Mouse (Mus musculus) kidney, postnatal 10 days (tissue): Measurements from ENCODE around the gene Tns1.
A peak's percentile ranks its signal among the peaks of the same experiment; 100 is the strongest.

Source experiments
- DNase-seq: peaks from one replicate; pipeline ENCODE4 v3.0.0; 2021; ENCODE audit warnings: mixed read lengths

Tns1 gene

DNA sequence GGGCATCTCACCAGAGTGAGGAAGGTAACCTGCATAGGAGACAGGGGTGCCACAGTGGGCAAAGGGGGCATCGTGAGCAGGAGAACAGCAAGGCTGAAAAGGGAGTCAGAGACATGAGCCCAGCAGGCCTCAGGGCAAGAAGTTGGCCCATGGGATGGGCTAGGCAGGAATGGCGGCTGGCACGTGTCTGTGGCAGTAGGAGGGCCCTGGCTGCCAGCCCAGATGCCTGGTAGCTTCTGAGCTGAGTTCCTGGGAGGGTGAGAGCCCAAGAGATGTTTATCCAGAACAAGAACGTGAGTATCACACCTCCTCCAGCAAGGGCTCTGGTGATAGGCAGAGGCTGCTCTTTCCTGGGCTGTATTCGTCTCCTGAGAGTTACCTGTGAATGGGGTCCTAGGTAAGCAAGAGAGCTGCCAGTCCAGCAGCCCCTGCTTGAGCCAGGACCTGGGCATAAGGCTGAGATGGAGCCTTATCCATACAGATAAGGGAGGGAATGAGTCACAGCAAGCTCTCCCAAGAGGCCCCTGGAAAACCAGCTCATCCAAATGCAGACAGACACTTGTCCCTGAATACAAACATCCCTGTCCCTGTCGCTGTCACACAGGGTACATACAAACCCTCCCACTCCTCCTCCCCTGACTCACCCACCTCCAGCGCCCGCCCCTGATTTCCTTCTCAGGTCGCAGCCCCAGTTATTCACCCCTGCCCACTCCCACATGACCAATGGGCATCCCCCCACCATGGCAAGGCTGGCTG, 2.2 kb downstream of the Tns1 start:
- peak; percentile 86 for DNase-seq

DNA sequence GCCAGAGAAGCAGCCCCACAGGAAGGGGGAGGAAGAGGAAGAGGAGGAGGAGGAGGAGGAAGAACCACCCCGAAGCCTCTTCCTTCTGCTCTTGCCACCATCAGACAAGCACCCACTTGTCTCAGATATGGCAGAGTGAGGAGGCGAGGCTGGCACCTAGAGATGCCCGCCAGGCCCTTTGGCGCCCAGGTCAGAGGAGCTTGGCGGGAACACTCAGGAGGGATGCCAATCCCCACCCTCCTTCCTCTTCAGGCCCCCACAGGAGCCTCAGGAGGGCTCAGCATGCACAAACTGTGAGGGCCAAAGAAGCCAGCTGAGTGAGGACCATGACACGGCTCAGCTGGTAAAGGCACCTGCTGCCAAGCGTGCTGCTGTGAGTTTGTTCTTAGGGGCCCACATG, 3.1 kb downstream of the Tns1 start:
- DNase-seq, result no peak

DNA sequence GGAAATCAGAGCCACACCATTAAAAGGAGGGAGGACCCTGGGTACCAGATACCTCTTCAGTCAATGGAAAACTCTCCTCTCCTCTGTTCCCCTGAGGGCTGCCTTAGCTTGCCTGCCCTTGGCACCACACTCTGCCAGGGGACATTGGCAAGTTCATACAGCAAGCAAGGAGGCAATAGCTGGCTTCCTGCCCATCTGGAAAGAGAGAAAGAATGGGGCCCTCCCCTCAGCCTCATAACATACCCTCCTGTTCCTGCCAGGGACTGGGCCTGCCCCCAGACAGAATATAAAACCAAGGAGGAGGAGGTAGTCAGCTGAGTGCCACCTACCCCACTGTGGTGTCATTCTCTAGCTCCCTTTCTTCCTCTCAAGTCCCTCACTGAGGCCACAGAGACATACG, 5.1 kb downstream of the Tns1 start:
- peak; percentile 51 for DNase-seq

DNA sequence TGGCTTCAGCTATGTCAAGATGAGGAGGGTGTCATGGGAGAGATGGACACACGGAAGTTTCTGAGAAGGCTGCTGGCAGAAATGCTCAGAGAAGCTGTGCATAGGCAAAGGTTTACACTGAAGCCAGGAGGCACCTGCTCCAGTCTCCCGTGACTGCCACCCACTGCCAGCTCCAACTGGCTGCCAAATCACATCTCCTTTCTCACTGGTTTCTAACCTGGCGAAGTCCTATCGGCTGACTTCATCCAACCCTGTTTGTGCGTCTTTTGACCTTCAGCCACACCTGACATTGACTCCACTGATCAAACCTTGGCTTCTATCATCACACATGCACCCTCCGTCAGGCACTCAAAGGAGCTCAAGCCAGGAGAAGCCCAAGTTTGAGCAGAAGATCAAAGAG, 6.4 kb downstream of the Tns1 start:
- no peak for DNase-seq

DNA sequence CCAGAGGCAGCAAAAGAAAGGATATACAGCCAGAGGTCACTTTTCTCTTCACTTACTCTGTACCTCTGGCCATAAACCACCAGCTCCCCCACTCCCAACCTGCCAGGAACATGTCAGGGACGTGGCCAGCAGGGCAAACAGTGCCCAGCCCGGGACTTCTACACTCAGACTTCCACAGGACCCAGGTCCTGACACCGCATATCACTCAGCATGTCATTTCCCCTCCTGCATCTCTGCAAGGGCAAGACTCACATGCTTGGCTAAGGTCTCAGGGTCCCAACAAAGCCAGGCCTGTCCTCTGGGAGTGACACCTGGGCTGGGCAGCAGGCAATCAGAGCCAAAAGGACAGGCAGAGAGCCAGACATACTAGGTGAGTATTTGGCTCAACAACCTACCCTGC, 11.2 kb downstream of the Tns1 start:
- no peak for DNase-seq

DNA sequence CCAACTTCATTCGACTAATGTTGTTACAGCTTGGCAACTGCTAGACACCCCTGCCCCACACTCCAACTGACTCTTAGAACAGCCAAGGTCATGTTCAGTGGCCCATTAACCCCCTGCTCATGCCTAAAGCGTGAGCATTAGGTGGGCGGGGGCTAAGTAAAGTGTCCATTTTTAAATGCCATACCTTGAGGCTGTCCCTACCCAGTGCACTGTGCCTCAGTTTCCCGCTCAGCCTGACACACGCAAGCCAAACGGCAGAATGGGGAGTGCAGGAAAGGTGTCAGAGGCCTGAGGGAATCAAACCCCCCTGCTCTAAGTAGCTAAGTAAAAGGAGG, 12.6 kb downstream of the Tns1 start:
- no peak for DNase-seq

DNA sequence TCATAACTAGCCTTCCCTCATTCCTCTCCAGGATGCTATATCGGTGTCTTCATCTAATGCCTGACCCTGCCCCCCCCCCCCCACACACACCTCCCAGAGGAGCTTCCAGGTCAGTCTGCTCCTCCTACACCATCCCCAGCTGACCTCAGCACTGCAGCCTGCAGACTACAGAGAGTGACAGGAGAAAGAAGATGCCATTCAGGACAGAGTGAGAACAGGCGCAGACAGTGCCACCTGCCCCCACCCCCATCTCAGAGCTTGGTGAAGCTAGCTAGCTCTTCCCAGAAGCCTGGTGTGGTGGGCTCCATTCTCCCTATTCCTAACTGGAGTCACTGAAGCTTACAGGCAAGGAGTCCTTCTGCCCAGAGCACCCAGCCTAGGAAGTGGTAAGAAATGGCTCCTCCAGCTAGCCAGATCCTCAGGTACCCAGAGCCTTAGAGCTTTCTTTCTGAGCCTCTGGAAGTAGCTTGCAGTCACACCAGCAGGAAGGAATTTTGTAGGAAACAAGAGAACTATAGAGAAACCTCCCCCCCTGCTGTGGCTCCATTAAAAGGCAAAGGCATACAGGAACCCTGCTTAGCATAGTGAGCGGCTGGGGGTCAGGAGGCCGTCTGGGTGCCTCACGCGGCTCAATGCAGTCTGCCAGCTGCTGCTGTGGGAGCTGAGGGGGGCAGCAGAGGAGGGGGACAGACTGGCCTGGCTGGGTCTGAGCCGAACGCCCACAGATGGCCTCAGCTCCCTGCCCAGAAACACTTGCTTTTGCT, 13.1 kb downstream of the Tns1 start:
- peak; percentile 63 for DNase-seq

DNA sequence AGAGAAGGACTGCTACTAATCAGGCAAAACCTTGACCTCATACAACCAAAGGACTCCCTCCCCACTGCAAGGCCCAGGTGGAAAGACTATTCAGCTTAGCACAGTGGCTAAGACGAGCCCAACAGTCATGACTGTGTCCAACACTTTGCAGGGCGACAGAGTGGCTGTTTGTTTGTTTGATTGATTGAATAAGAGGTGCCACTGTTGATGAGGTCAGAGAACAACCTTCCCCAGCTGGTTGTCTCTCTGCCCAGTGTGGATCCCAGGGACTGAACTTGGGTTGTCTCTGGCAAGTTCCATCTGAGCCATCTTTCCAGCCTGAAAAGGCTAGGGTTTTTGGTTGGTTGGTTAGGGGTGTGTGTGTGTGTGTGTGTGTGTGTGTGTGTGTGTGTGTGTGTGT, 14.6 kb downstream of the Tns1 start:
- no peak for DNase-seq

DNA sequence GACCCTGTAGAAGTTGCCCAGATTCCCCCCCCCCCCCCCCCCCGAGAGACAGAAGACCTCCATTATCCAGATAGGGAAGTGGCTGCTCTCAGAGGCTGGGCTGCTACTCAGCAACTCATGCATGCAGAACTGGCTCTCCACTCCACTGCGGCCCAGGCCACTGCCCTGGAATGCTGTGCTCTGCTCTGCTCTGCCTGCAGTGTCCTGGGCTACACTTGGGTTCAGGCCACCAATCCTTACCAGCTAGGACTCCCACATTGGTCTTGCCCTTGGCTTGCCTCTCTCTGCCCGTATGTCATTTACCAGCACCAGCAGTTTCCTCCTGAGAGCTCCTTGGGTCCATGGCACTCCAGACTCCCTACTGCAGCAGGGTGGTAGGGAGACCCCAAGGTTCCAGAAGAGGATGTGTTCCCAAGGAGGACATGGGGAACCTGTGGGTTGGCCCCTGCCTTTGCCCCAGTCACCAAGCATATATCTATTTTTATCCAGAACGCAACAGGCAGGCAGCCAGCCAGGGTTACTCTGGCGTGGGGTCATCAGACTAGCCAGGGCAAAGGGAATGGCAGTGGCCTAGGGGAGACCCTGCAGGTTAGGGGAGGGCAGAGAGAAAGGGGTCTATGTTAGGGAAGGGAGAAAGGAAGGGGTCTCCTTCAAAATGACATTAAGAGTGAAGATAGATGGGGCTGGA, 16.2 kb downstream of the Tns1 start:
- DNase-seq, result no peak

DNA sequence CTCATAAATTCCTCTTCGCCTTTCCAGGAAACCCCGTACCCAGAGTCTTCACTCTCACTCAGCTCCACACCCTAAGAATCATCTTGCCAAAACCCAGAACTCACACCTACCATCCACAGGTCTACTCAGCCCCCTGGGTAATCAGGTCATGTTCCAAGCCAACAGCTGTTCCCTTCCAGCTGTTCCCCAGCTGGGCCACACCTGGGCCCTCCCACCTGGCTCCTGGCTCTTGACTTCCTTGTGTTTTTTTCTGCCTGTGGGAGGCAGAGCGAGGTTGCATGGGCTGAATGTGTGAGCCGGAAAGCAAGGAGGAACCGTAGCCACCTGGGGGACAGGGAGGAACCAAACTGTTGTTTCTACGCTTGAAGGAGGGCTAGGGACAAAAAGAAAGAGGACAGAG, 18.0 kb downstream of the Tns1 start:
- no peak for DNase-seq

DNA sequence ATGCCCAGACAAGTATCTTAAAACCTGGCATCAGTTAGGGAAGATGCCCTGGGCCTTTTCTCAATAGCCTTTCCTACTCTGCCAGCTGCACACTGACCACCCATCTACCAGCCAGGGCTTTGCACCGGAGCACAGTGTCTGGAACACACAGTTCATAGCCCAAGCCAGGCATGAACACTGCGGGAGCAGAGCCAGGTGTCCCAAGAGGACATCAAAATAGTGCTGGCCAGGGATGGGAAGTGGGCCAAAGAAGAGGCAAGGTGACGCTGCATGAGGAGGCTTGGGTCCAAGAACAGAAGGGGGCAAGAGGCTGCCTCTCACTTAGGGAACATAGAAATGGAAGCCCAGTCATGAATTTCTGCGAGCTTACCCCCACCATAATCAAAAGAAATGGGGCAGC, 18.6 kb downstream of the Tns1 start:
- no peak for DNase-seq

DNA sequence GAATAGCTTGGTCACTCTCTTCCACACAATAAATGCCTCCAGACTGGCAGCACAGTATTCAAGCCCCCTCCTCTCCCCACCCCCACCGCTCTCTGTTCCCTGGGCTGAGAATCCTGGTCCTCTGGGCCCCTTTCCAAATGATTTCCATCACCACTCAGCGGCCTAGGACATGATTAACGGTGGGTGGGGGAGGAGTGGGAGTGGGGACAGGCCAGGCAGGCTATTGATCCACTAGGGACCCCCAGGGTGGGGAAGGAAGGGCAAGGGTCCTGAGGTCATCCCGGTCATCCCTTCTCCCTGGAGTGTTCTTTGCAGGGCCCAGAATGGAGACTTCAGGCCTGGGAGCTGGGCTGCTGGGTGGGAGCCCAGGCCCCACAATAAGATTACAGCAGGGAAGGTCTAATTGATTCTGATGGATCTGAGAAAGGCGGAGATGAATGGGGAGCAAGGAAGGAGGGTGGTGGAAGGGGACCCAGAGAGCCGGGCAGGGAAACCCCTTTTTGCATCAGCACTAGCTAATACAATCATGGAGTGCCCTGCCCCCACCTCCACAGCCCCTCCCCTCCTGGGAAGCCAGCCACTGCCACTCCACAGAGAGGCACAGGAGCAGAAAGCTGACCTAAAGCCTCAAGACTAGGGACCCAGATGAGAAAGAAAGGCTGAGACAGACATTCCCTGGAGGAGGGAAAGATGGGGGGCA, 20.4 kb downstream of the Tns1 start:
- DNase-seq, result no peak

DNA sequence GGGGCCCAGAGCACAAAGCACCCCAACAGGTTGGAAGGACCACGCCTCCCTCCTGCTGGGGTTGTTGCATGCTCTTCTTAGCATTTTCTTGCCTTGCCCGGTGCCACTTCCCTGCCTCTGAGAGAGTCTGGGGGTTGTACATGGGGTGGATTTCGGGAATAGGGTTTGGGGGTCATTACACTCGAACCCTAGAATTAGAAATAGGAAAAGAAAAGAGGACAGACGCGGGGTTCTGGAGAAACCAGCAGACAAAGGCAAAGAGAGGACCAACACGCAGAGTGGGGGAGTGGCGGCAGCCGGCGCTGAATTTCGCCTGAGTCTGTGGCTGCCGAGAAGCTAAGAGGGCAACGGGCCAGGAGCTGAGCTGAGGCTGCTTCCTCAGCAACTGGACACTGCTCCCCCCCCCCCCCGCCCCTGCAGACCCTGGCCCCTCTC, 25.2 kb downstream of the Tns1 start:
- DNase-seq, result peak; percentile 83

DNA sequence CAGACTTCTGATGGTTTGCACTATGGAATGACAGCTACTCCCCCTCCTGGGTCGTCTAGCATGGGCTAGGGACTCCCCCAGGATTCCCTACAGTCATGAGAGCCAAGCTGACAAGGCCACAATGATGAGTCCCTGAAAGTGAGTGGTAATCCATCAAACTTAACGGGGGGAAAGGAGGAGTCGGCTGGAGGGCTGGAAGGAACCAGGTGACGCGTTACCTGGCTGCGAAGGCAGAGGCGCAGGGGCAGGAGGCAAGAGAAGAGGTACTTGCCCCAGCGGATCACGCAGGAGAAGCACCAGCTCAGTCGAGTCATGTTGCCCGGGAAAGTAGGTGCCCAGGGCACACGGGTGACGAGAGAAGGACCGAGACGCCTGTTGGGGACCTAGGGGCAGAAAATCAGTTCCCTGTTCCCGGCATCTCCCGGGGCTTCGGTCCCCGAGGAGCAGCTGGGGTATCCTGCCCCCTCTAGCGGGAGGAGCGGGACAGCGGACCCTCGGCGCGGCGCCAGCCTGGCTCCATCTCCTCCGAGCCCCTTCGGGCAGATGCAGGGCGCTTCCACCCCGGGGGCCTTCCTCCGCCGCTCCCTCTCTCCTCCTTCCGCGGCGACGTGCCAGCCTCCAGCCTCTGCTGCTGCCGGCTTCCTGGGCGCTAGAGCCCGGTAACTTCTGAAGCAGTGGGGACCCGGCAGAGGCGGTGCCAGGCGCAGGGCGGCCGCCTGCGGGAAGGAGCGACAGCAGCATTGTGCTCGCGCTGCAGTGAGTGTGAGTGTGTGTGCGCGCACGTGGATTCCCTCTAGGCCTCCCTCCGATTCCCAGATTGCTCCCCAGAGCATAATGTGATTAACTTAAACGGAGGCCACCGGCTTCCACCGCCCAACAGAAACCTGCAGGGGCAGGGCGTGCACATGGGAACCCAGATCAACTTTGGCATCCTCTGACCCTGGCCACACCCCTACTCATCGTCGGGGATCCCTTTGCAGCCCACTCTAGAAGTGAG, 25.9 kb downstream of the Tns1 start:
- peak; percentile 77 for DNase-seq

DNA sequence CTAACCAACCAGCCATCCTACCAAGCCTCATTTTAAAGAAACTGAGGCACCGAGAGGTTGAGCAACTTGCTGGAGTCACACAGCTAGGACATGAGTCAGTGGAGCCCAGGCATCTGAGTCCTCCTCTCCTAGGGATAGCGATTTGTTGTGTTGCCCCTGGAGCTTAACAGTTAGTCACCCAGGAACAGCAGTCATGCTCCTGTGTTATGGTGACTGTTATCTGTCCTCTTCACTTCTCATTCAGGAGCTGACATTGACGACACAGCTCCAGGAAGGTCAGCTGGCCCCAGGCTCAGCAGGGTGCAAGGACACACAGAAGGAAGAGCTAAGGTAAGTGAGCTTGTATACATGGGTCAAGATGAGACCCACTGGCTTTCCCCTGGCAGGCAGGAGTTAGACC, 28.5 kb downstream of the Tns1 start:
- DNase-seq, result no peak

DNA sequence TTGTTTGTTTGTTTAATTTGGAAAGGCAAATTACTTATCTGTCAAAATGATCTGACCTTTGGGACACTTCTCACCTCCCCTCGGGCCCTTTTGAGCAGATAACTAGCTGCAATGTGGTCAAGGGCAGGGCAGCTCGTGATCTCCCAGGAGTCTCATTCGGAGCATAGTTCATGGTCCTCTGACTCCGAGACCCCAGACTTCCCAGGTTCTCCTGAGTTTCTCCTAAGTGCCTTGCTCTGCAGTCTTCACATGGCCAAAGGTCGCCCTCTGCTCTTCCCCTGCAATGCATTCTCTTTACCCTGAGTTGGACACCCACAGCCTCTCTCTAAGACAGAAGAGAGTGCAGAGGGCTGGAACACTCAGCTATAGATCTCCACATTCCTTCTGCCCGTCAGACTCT, 29.0 kb downstream of the Tns1 start:
- peak; percentile 50 for DNase-seq

DNA sequence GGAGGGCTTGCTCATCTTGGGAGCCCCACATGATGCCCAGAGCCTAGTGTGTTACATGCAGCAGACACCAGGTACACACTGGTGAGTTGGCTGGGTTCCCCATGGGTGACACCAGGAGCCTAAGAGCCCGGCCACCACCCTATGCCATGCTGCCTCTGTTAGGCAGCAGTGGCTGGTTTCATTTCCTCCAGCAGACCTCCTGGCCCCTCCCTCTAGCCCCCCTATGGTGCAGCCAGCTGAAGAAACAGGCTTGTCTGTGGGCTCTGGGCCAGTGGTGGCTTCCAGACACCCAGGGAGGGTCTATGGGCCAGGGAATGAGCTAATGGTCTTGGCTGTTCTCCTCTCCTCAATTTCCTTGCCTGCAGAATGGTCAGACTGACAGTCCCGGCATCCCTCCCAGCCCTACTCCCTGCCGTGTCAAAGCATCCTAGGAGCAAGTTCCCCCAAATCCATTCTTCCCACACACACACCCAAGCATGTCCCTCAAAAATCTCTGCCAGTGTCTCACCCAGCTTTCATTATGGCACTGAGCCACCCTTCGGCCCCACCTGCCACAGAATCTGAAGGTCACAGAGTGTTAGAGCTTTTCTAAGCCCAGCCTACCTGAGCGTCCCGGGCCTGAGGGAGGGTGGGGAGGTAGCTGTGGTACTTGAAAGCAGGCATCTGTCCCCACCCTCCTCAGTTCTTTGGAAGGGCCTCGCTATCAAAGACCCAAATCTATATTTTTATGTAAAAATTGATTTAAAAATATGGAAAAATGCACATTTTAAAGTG, 29.6 kb downstream of the Tns1 start:
- DNase-seq, result peak; percentile 71

DNA sequence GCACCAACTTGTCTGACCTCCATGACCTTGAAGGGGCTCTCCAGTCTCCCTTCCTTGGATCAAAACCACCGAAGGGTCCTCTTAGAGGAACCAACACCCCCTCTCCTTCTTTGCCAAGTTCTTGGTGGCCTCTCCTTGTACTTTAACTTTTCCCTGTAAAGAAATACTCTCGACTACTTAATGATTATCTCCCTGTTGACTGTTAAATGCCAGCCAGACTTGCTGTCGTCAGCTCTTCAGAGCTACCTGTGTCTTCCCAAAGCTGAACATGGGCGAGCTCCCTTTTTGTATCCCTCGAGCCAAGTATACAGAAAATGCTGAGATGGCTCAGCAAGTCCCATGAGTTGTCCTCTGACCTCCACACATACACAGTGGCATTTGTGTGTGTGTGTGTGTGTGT, 30.8 kb downstream of the Tns1 start:
- DNase-seq, result no peak

DNA sequence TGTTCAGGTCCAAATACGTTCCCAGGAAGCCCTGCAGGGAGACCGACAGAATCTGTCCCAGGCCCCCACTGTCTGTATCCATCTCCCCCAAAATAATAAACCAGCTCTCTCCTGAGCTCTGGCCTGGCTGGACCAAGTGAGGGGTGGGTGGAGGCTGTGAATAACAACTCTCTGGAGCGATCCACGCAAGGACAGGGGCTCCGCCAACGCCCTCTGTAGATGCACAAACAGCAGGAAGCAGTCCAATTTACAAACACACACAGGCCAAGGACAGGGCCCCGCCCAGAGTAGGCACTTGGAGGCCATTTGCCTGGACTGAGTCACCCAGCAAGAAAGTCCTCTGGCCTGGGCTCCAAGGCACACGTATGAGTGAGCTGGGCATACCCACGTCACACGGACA, 32.0 kb downstream of the Tns1 start:
- DNase-seq, result peak; percentile 51

DNA sequence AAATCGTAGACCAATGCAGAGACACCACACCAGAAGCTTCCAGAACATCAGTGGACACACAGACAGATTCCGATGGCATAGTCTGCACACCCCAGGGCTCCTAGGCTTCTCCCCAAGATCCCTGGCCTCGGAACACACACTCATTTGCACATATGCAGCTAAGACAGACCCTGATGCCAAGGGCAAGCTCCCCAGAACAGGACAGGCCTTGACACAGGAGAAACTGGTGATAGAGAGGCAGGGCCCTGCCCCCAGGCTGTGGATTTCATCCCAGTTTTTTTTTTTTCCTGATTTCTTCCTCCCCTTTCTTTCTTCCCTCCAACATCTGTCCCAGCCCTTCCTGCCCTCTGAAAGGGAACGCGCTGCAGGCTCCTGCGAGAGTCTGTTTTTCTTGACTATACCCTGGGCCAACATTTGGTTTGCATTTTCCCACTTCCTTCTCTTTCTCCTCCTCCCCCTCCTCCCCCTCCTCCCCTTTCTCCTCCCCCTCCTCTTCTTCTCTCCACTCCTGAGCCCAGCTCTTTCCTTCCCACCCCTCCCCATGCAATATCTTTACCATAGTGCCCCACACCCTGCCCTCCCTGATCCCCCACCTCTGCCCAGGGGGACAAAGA, 32.5 kb downstream of the Tns1 start:
- DNase-seq, result no peak

DNA sequence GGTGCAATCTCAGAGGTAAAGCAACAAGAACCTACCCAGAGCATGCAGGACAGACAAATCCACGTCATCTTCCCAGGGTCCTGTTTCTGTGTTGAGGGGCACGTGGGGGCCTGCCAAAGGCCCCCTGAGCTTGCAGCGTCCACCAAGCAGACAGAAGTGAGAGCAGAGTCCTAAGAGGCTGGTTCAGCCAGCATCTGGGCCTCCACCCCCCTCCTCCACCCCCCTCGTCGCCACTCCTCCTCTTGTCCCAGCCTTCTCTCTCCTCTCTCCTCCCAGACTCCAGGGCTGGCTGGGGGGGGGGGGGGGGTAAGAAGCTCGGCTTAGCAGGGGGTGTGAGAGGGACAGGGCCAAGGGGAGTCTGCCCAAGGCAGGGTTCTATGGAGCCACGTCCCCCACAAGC, 33.1 kb downstream of the Tns1 start:
- DNase-seq, result peak; percentile 80
